Mouse (Mus musculus): ENCODE results near the gene Zfp420.

Zfp420 gene

DNA sequence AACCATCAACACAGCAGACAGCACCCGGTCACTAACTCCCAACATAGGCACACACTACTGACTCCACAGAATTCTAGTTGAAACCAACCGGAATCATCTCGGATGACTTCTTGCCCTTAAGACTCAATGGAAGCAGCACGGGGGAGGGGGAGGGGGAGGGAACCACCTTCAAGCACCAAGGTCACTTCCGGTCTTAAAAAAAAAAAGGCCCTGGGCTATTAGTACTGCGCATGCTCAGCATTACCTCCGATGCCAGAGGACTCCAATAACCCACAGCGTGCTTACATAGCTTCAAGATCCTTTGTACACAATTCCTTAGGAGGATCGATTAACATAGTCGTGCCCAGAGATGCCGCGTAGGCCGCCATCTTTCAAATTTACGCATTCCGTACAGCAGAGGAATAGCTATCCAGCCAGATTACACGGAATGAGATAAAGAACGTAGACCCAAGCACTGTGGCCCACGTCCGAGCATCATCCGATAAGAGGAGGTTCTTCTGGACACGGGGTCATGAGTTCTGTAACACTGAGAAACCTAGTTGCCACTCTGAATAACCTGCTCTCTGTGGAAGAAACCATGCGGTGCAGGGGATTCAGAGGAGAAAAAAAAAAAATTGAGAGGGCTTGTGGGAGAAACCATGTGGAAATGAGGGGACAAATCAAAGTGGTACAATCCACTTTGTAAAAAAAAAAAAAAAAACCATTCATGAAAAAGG lies 46.3 kb downstream of the Zfp420 start, which contains the start of gene Zfp27:
TSS of gene Zfp27 (minus strand) at position 607 of the 716 bp plus-strand sequence.
- peak; percentile 85 for DNase-seq

DNA sequence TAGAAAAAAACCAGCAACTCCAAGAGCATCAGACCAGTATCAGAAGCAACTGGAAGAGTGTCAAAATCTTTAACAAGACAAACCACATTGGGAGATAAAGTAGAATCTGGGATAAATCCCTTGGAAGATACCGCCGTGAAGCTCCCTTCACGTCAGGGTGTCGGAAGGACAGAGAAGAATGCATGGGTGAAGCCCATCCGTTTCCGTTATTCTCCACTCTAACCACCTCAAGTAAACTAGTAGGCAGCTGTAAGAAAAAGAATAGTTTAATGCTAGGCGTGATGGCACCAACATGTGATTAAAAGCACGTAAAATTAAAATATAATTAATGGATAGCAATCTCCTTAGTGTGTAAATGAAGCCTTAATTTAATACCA lies 46.9 kb downstream of the Zfp420 start:
- DNase-seq = no peak

DNA sequence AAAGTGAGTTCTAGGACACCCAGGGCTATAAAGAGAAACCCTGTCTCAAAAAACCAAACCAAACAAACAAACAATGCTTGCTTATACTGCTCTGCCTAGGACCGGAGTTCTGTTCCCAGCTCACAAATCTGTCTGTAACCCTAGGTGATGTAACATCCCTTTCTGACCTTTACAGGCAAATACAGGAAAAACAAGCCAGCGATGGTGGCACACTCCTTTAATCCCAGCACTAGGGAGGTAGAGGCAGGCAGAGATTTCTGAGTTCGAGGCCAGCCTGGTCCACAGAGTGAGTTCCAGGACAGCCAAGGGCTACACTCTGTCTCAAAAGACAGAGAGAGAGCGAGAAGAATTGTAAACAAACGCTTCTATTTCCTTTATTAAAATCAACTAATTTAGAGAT lies 47.4 kb downstream of the Zfp420 start:
- no peak for DNase-seq

DNA sequence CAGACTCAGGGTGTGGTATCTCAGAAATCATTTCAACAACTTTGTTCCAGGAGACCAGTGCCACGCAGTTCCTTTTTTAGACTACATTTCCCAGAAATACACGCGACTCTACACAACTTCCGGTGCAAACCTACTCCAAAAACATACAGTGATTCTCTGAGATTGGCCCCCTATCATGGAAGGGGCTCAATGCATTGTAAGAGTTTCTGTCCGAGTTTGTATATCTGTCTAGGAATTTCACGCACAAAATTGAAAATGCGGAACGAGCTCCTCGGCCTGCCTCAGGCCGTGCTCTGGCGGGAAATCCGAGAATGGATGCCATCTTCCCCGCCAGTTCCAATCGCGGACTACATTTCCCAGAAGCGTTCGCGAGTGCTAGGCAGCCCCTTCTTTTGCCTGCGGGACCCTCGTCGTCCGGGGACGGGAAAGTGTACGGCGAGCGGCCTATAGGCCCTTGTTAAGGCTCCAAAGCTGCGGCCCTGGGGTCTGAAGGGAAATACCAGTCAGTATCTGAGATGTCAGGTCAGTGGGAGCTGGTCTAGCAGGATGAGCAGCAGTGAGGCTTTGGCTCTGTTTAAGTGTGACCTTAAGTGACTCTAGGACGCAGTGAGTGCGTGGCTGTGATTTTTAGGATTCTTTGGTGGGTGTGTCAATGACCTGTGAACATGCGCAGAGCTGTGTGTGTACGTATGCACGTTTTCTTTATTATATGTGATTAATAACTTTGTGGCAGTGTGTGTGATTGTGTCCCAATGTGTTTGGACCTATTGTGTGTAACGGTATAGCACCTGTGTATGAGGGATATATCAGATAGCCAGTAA lies 48.6 kb downstream of the Zfp420 start, which contains the start of gene Zfp383:
TSS of gene Zfp383 (plus strand) at position 94 of the 821 bp plus-strand sequence.
- DNase-seq = peak; percentile 73

DNA sequence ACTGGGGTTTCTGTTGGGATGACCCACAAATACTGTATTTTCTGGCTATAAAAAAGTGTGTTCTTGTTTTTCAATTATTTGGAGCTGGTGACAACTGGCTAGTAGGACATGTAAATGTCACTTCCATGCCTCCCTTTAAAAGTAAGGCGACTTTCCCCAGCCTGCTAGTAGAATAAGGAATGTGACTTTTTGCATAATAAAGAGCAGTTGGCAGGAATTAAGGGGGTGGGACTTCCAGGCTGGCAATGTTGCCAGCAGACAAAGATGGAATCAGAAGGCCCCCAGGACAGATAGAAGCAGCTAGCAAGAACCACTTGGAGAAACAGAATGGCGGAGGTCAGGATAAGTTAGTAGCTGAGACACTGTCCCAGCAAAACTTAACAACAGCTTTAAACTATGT lies 50.5 kb downstream of the Zfp420 start:
- DNase-seq = no peak

DNA sequence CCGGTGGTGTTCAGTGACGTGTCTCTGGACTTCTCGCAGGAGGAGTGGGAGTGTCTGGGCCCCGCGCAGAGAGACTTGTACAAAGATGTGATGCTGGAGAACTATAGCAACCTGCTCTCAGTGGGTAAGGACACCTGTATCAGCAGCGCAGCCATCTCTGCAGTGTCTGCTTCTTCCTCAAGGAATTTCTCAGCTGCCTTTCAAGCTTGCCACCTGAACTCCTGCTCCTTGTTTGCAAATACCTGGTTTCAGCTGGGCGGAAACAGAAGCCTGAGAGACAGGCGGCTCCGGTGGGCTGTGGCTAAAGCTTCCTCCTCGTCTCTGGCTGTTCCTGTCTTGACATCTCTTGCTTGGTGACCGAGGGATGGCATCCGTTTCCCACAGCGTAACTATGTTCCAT lies 52.4 kb downstream of the Zfp420 start:
- no peak for DNase-seq

DNA sequence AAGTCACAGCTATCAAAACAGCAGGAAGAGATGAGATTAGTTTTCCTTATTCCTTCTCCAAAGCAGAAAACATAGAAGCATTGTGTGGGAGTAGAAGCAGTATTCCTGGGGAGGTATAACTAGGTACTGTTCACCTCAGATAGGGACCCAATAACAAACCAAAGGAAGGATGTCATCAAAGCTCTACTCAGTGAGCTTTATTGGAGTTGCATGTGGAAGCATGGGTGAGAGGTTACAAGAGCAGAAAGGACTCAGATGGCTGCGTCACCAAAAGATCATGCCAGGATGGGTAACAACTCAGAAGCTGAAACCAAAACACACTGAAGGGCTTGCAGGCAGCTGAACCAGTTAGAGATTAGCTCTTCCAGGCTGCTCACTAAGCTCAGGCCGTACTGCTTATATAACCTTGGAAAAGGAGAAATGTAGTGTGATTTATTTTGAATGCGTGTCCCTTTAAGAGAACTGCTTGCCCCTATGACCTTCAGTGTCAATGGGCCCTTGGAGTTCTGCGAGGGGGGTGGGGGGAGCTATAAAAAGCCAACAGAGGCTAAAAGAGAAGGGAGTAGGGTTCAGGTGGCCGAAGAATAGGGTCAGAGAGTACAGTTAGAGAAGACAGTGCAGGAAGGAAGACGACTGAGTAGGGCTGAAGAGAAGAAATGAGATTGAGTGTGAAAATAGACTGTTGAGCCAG lies 57.7 kb downstream of the Zfp420 start:
- no peak for DNase-seq

DNA sequence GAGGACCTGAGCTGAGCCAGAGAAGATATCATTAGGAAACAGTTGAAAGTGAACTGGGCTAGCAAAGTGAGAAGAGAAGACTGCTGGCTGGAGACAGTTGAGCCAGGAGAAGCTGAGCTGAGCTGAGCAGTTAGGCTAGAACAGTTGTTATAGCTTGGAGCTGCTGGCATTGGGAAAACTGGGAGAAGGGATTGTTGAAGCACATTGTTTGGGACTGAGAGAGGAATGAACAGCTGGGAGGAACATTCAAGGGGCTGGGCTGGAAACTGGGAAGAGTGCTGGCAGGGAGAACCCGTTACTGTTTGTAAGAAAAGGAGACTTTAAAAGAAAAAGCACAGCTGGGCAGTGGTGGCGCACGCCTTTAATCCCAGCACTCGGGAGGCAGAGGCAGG lies 58.3 kb downstream of the Zfp420 start:
- DNase-seq = no peak

DNA sequence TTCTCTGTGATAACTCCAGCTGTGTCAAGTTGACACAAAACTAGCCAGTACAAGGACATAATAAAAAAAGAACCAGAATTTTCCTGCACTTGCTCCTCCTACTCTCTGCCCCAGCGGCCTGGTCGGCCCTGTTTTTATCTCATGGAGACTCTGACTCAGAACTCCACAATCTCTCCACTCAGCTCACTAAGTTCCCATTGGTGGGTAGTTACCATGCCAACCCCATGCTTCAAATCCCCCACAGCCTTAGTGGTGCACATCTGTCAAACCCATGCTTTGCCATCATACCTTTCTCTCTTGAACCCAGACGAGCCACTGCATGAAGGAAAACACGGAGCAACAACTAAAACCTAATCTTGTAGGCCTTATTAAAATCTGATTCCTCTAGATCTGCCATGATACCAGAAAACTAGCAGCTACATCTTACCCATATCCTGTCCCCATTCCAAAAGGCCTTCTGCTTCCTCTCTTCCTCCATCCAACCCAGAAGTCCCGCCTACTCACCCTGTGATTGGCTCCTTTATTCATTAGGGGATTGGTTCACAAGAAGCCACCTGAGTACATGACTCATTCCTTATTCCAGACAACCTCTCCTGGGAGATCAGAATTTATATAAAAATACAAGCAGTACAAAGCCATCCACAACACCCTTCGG lies 61.8 kb downstream of the Zfp420 start:
- no peak for DNase-seq

DNA sequence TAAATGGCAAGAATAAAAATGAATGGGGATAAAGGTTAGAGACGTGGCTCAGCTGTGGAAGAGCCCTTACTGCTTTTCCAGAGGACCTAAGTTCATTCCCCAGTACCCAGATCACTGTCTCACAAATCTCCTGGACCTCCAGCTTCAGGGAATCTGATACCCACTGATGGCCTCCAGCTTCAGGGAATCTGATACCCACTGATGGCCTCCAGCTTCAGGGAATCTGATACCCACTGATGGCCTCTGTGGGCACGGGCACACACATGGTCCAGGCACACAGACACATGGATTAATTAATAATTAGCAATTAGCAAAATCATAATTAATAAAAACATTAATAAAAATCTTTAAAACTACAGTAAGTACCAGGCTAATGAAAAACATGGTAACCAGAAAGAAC lies 63.0 kb downstream of the Zfp420 start:
- DNase-seq = no peak

All from layer of hippocampus, adult 9-11 months (tissue).